Mouse (Mus musculus): ENCODE data around the gene Wdr63. TPM values are rescaled to one million over a fixed set of nuclear protein-coding genes. Genes with fewer than 3 reads are reported as not detected.
A peak's percentile ranks its signal among the peaks of the same experiment; 100 is the strongest.

Gene Wdr63
- not detected in 3 replicates for total RNA-seq (2017)

DNA sequence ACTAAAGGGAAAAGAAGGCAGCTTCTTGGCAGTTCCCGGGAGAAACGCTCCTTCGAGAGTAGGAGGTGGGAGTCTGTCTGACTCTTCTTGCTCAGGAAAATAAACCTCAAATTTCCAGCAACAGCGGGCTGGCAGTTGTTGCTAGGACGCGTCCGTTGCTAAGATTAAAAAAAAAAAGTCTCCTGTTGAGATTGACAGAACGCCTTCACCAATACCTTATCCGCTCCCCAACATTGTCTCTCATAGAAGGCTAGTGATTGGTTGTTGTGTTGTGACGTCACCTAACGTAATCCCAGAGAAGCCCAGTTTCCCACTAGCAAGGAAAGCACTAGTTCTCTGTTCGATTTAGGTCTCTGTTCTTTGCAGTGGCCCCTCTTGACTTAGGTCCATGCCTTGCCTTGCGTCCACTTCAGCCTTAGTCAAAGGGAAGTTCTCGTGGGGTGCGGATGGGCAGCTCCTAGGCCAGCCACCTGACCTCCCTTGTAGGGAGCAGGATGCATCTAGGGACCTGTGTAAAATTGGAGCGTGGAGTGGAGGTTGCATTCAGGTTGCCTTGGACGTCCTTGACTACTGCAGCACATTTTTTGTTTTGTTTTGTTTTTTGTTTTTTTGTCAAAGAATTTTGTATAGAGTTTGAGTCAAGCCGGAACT lies at the start of gene Wdr63:
TSS of gene Wdr63 (minus strand) at position 210 of the 651 bp plus-strand sequence.
- peak; percentile 66 for ATAC-seq (replicated peaks; ENCODE audit: insufficient number of reproducible peaks, low FRiP score, low TSS enrichment, poor library complexity, severe bottlenecking)

DNA sequence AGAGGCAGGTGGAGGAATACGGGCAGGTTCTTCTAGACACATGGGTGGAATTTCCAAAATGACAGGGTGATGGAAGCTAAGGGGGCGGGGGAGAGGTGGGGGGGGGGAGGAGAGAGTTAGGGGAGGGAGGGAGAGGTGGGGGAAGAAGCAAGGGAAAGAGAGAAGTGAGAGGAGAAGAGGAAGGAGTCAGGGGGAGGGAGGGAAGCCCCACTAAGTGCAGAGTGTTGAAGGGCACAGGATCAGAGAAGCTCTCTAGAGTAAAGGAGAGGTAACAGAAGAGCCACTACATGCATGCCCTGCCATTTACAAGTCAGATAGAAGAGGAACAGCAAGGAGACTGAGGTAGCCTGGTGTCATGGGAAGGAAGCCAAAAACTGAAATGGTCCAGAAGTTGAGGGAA lies 48.9 kb upstream of the Wdr63 start:
- ATAC-seq (replicated peaks; ENCODE audit: insufficient number of reproducible peaks, low FRiP score, low TSS enrichment, poor library complexity, severe bottlenecking) = no peak

DNA sequence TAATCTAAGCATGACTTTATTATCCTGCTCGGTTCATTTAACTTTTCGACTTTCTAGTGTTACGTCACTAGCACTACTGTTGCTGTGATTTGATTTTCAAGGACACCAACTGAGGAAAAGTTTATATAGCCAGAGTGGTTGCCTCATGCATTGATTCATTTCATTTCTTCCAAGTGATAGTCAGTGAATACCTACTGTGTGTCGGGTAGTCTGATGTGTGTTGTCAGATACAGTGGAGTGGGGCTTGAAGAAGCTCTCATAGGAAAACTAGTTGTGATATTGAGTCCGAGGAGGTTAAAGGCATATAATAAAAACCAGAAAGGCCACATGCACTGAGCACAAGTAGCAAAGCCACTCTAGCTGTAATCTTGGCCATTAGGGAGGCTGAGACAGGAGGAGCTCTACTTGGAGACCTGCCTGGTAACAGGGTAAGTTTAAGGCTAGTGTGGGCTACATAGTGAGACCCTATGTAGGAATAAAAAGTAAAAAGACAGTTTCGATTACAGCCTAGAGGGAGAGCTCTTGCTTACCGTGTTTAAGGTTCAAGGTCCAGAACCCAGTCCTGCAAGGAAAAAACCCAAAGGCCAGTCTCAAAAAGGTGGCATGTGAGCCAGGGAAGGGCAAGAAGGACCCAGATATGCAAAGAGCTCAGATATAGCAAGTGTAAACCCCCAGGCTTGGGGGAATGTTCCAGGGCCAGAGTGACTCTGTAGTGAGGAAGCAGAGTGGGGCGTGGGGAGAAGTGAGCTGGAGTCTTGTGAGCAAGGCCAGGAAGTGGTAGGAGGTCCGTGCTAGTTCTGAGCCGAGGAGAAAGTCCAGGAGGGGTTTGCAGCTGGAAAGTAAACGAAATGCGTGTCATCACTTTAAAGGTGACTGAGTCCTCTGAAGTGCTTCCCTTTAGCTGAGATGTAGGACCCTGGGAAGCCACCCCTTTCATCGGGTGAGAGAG lies 48.0 kb upstream of the Wdr63 start:
- no peak for ATAC-seq (replicated peaks; ENCODE audit: insufficient number of reproducible peaks, low FRiP score, low TSS enrichment, poor library complexity, severe bottlenecking)

DNA sequence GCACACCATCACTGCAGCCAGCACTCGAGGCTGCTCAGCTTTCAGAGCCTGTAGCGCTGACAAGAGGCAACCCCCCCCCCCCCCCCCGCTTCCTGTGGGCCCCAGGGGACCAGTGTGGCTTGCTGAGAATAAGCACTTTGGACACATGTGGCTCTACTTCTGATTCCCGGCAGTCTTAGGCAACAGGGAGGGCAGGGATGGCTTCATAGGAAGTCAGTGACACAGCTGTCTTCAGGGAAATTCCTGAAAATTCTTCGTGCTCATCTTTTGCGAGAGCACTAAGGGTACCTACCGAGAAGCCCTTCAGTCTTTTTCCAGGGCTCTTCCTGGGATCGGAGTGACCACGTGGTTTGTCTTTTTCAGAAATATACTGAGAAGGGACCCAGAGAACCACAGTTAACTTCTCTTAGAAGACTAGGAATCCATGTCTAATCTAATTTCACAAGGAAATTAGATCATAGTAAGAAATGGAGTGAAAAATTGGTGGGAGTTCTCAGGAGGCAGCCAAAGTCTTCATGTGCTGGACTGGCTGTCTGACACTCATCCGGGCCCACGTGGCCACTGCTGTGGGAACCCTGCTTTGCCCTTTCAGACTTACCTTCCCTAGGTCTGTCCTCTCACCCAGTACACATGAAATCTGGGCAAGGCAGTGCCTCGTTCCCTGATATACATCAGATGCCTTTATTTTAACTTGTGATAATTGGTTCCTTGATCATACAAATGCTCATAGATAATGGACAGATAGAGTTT lies 46.1 kb upstream of the Wdr63 start:
- no peak for ATAC-seq (replicated peaks; ENCODE audit: insufficient number of reproducible peaks, low FRiP score, low TSS enrichment, poor library complexity, severe bottlenecking)

DNA sequence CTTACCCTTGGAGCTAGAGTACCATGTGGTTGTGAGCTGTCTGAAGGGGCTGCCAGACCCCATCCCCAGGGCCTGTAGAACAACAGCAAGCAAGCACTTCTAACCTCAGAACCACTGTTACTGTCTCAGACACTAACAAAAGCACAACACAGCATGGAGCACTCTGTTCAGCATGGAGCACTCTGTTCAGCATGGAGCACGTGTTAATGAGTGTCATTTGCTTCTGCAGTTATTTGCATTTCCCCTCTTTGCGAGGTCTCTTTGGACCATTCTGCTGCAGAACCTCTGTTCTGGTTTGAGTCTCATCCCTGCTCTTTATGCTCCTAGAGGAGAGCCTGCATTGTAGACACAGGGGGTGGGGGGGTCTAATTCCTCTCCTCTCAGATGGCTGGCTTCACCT lies 45.0 kb upstream of the Wdr63 start:
- ATAC-seq (replicated peaks; ENCODE audit: insufficient number of reproducible peaks, low FRiP score, low TSS enrichment, poor library complexity, severe bottlenecking) = no peak

DNA sequence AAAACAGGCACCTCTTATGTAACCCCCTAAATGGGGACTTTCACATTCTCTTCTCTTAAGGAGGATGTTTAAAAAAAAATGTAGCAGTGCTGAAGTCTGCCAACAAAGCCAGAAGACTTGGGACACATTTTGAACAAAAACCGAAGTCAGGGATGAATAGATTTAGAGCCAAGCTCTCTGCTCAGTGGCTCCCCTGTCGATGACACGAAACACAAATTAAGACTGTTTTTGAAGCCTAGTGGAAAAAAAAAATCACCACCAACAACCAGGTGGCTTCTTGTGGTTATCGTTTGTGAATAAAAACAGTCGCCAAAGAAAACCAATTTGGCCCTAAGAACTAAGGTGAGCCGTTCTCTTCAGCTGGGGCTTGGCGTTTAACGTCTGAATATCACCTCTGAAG lies 44.4 kb upstream of the Wdr63 start:
- ATAC-seq (replicated peaks; ENCODE audit: insufficient number of reproducible peaks, low FRiP score, low TSS enrichment, poor library complexity, severe bottlenecking) = no peak

DNA sequence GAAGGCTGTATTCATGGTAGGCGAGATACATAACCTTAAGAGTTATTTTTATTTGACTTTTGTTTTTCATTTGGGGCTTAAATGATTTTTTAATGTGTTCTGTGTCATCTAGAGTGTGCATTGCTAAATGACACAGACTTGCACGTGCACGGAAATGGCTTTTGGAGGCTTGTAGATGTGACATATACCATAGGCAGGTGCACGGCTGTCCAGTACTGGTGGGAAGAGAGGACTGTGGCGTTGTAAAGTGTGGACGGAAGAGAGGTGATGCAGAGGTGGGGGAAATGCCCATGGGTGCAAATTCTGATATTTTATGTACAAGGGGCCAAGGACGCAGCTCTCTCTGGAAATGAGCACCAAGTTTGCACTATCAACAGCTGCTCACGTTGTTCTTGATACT lies 43.8 kb upstream of the Wdr63 start:
- ATAC-seq (replicated peaks; ENCODE audit: insufficient number of reproducible peaks, low FRiP score, low TSS enrichment, poor library complexity, severe bottlenecking) = no peak

DNA sequence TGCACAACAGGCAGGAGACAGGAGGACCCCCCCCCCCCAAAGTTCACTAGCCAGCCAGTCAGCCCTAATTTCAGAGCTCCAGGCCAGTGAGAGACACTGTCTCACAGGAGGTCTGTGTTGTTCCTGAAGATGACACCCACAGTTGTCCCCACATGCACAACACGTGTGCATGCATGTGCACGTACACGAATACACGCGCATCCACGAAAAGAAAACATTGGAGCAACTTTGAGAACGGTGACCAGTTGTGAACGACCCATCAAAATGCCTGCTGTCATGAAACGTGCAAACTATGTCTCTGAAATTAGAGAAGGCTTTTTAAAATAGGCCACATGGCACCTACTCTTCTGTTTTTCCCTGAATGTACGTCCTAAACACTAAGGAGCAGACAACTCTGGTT lies 43.4 kb upstream of the Wdr63 start:
- no peak for ATAC-seq (replicated peaks; ENCODE audit: insufficient number of reproducible peaks, low FRiP score, low TSS enrichment, poor library complexity, severe bottlenecking)

DNA sequence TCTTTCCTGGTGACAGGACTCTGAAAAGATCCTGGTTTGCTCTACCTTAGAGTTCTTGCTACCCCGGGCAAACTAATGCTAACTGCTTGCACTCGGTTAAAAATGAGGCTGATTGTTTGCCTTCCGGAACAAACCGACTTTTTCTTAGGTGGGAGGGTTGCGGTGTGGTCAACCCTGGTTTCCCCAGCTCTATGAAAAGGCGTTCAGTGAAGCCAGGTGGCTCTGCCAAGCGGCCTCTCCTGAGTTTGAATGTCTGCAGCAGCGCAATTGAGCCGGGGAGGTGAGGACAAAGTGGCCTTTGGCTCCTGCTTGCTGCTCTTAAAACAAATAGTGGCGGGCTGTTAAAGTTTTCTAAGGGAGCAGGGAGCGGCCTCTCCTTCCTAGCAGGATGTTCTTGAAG lies 42.6 kb upstream of the Wdr63 start:
- no peak for ATAC-seq (replicated peaks; ENCODE audit: insufficient number of reproducible peaks, low FRiP score, low TSS enrichment, poor library complexity, severe bottlenecking)

DNA sequence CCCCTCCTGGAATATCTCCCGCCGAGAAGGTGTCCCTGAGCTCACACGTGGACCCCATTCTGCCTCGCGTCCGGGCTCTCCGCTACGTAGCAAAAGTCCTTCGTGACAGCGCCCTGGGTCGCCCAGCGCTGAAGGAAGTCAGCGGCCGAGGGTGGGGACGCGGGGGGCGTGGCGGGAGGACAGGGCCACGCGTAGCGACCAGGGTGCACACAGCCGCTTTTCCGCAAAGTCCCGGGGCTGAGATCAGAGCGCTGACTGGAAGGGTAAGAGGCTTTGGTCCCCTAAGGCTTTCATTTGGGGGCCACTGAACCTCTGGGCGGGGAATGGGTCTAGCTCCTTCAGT lies 42.1 kb upstream of the Wdr63 start:
- peak; percentile 56; the same call in 1 of the 2 replicates for ATAC-seq (replicated peaks; ENCODE audit: insufficient number of reproducible peaks, low FRiP score, low TSS enrichment, poor library complexity, severe bottlenecking)

DNA sequence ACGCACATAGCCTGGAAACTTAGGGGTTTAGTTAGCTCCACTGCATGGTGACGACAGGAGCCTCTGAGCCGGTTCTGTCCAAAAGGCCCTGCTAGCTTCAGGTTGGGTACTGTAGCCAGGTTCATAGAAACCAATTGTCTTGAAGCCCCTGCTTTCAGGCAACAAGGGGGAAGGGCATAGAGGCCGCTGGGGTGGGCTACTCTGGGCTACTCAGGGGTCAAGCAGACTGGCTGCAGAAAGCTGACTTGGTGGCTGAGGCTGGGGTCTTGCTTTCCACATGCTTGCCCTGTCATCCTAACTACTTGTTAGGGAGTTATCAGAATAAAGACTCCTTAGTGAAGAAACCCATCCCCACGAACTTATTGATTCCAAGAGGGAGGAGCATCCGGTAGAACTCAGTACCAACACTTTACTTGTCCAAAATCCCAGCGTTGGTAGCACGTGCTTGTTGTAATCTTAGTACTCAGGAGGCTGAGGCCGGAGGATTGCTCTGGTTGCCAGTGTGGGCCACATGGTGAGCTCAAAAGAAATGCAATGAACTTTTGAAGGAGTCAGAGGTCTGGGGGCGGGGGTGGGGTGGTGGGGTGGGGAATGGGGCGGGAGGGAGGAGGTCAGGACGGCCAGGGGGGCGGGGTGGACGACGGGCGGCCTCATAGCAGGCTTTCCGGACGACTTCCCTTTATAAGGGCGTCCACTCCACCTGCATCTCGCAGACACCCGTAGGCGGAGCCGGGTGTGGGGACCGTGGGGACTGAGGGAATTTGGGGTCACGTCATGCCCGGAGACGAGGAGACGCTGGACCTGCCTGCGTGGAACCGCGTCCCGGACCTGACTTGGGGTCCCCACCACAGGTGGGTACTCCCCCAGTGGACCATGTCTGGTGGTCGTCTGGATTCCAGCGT lies 41.5 kb upstream of the Wdr63 start, which contains the start of gene Mcoln2:
TSS of gene Mcoln2 (plus strand) at position 678 of the 902 bp plus-strand sequence.
- peak; percentile 27; the same call in 1 of the 2 replicates for ATAC-seq (replicated peaks; ENCODE audit: insufficient number of reproducible peaks, low FRiP score, low TSS enrichment, poor library complexity, severe bottlenecking)

DNA sequence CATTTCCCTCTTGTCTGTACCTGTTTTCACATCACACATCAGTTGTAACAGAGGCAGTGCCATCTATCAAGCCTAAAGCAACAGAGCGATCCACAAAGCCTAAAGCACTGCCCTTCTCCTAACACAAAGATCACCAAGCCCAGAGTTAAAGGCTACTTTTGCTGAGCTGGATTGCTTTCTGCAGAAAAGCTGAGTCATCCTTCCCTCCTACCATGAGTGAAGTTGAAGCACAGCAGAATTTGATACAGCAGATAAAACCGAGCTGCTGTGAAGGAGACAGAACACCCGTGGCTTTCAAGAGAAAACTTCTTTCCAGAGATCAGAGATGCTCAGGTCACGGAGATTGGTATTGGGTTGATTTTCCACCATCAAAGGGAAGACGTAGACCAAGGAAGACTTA lies 38.2 kb upstream of the Wdr63 start:
- no peak for ATAC-seq (replicated peaks; ENCODE audit: insufficient number of reproducible peaks, low FRiP score, low TSS enrichment, poor library complexity, severe bottlenecking)

DNA sequence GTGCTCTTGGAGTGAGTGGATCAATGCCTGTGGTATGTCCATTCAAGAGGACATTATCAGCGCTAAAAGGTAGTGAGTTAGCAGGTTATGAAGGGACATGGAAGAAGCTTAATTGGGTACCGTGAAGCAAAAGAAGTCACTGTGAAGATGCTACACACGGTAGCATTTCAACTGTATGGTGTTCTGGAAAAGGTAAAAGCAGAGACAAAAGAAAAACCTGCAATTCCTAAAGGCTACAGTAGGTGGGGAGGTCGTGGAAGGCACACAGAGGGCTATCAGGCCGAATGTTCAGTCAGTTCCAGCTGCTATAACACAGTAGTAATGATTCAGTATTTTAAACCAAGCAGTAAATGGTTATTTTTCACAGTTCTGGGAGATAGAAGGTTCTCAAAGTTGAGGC lies 37.6 kb upstream of the Wdr63 start:
- no peak for ATAC-seq (replicated peaks; ENCODE audit: insufficient number of reproducible peaks, low FRiP score, low TSS enrichment, poor library complexity, severe bottlenecking)

DNA sequence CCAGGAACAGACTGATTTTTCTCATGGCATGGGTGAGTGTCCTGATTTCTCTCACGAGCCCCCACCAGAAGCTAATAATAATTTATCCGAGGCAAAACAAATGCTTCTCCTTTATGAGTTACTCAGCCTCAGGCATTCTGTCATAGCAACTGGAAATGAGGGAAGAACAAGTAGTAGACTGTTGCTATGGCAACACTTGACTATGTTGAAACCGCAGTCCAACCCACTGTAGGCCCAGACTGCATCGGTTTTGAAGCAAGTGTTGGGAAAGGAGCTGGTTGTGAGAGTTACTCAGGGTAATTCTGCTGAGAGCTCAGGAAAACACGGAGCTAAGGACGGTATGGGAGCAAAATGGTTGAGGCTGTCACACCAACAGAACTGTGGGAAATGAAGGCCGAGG lies 34.6 kb upstream of the Wdr63 start:
- ATAC-seq (replicated peaks; ENCODE audit: insufficient number of reproducible peaks, low FRiP score, low TSS enrichment, poor library complexity, severe bottlenecking) = no peak

DNA sequence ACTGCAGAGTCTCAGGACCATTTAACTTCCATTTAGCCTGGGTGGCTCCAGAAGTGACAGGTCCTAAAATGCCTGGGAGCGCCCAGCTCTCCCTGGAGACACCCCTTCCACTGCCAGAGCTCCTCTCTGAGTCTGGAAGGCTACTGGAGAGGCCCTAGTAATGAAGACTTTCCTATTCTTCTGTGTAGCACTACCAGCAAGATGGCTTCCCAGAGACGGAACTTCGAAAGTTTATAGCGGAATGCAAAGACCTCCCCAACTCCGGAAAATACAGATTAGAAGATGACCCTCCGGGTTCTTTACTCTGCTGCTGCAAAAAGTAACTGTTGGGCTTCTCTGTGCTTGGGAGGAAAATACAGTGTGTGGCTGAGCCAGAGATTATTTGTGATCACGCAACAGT lies 32.3 kb upstream of the Wdr63 start:
- no peak for ATAC-seq (replicated peaks; ENCODE audit: insufficient number of reproducible peaks, low FRiP score, low TSS enrichment, poor library complexity, severe bottlenecking)

DNA sequence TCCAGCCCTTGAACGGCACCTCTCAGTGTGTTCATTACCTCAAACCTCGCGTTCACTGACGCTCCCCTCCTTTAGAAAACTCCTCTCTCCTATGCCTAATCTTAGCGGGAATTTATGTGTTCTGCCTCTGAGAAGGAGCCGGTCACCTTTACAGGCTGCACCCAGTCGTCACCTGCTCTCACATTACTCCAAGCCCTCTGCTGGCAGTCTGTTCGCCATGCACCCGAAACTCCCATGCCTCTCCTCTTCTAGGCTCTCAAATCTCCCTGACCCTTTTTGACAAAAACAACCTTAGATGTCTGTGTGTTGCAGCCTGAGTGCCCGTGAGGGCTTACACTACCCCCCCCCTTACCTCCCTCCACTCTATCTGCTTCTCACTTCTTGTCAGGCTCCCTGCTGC lies 28.5 kb upstream of the Wdr63 start:
- ATAC-seq (replicated peaks; ENCODE audit: insufficient number of reproducible peaks, low FRiP score, low TSS enrichment, poor library complexity, severe bottlenecking) = no peak

DNA sequence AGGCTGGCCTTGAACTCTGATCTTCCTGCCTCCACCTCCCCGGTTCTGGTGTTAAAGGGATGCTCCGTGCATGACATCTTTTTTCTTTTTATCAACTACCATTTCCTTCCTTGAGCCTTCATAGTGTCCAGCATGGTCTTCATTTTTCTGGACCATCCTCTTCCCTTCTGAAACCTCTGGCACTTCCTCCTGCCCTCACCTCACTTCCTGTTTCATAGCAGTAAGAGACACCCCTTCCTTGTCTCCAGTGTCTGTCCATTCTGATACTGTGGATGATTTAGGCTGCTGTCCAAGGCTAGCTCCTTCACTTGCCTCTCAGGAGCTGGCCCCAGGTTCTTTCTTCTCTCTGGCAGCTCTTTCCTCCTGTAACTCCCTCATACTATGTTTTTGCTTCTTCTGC lies 27.5 kb upstream of the Wdr63 start:
- ATAC-seq (replicated peaks; ENCODE audit: insufficient number of reproducible peaks, low FRiP score, low TSS enrichment, poor library complexity, severe bottlenecking) = no peak

DNA sequence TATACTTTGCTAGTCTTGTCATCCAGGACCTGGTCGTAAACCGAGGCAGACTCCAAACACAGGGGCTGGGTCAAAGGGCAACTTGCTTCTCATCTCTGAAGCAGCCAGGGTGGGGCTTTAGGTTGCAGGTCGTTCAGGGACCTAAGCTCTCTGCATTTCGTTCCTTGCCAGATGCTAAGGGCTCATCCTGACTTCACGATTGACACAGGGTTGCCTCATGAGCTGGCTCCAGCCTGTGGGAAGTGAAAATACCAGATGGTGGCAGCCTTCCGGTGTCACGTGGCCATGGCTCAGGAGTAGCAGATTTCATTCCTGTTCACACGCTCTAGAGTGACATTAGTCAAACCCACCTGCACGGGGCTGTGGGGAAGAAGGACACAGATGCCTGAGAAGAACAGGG lies 26.9 kb upstream of the Wdr63 start:
- peak; percentile 54; the same call in 1 of the 2 replicates for ATAC-seq (replicated peaks; ENCODE audit: insufficient number of reproducible peaks, low FRiP score, low TSS enrichment, poor library complexity, severe bottlenecking)
